Mouse (Mus musculus) forebrain, embryonic 16.5 days (tissue): ENCODE measurements around the gene Gtf2ird1. TPM values are rescaled to one million over a fixed set of nuclear protein-coding genes. Genes with fewer than 3 reads are reported as not detected.
A peak's percentile ranks its signal among the peaks of the same experiment; 100 is the strongest.

Experiments used
- ATAC-seq: fragments of 200-750 bp; cut with Nextera tagmentation; 2 replicates; pipeline ENCODE4 v1.8.0; 2017; ENCODE audit warnings: mild to moderate bottlenecking, moderate library complexity
- H3K27ac ChIP-seq: fragments of 300-500 bp; sonication (generic); 2 replicates; pipeline ENCODE4 v1.5.1; 2014; ENCODE audit warnings: low read length, control low read depth
- H3K27me3 ChIP-seq: fragments of 300-500 bp; sonication (generic); replicated peaks from 2 replicates; pipeline ENCODE4 v1.6.1; 2014; ENCODE audit warnings: low read length; ENCODE audit not compliant: control insufficient read depth, insufficient read depth
- H3K36me3 ChIP-seq: fragments of 300-500 bp; sonication (generic); 2 replicates; pipeline ENCODE4 v1.6.1; 2014; ENCODE audit not compliant: control insufficient read depth, insufficient read depth
- H3K4me1 ChIP-seq: fragments of 300-500 bp; sonication (generic); replicated peaks from 2 replicates; pipeline ENCODE4 v1.6.1; 2014; ENCODE audit warnings: low read length; ENCODE audit not compliant: control insufficient read depth, insufficient read depth
- H3K4me2 ChIP-seq: fragments of 300-500 bp; sonication (generic); 2 replicates; pipeline ENCODE4 v1.6.1; 2014; ENCODE audit warnings: mild to moderate bottlenecking, low read length, control low read depth
- H3K4me3 ChIP-seq: fragments of 300-500 bp; sonication (generic); replicated peaks from 2 replicates; pipeline ENCODE4 v1.5.1; 2014; ENCODE audit warnings: mild to moderate bottlenecking, low read length, control low read depth
- H3K9ac ChIP-seq: fragments of 300-500 bp; sonication (generic); replicated peaks from 2 replicates; pipeline ENCODE4 v1.6.1; 2014; ENCODE audit warnings: low read depth, low read length, control low read depth
- H3K9me3 ChIP-seq: fragments of 300-500 bp; sonication (generic); 2 replicates; pipeline ENCODE4 v1.6.1; 2016; ENCODE audit warnings: low read length; ENCODE audit not compliant: control insufficient read depth
- WGBS: fragments of 180-500 bp; shearing (Covaris S2); extraction: QIAGEN DNeasy Blood & Tissue Kit; methylation state at CpG from one replicate; pipeline ENCODE4 v1.1.7; 2014; 5-methylcytosine and 5-hydroxymethylcytosine counted together
- polyA plus RNA-seq: library from polyadenylated mRNA; unstranded; fragments of >200 nt; fragmentation: Nextera tagmentation; extraction: Ambion mirVana; gene quantifications from 2 replicates; pipeline ENCODE4 v1.2.1, GENCODE M21; 2015

Gene Gtf2ird1
- polyA plus RNA-seq, 1 experiment from 2014 or later: 96.6 TPM

GRCm38 (mm10) chr5:134412341-134412740 lies 44.2 kb downstream of the Gtf2ird1 start:
- Histone ChIP-seq H3K4me3 (no peak overlapping the region), H3K4me1 (no peaks in the 10 kb centered on the region), H3K4me2 (no peak overlapping the region), H3K9ac (no peak overlapping the region), H3K9me3 (no peaks in the 10 kb centered on the region; the same call in 1 of the 2 replicates), H3K27ac (no peak overlapping the region), H3K36me3 (peaks cover 48% of the 10 kb centered on the region), H3K27me3 (no peaks in the 10 kb centered on the region)
- WGBS: 95% methylated on average over 2 of the region's 2 CpGs
- no peak for ATAC-seq

DNA sequence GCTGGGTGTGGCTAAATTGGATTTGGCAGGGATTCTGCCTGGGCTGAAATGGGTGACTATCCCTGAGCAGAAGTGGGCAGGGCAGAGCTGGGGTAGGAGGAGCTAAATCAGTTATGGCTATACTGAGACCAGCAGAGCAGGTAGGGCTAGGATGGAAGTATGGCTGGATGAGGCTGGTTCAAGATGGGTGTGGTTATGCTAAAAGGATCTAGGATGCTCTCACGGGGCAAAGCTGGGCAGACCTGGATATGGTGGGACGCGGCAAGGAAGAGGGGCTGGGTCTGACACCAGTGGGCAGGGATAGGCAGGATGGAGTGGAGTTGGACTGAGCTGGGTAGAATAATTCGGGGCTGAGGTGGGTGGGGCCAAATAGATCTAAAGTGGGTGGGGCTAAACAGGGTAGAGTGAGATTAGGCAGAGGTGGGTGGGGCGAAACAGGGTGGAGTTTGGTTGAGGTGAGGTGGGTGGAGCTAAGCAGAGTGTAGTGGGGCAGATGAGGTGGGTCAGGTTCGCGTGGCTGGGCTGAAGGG lies 46.1 kb downstream of the Gtf2ird1 start:
- no peak overlapping the region for H3K9ac ChIP-seq
- H3K9me3 ChIP-seq: no peaks in the 10 kb centered on the region
- no peak for ATAC-seq
- H3K4me3 ChIP-seq: no peak overlapping the region
- peaks cover 54% of the 10 kb centered on the region for H3K36me3 ChIP-seq
- no peak overlapping the region for H3K4me2 ChIP-seq
- H3K27me3 ChIP-seq: no peaks in the 10 kb centered on the region
- H3K4me1 ChIP-seq: no peaks in the 10 kb centered on the region
- no peak overlapping the region for H3K27ac ChIP-seq
- WGBS: 95% methylated on average over 7 of the region's 7 CpGs

GRCm38 (mm10) chr5:134409606-134410306 lies 46.8 kb downstream of the Gtf2ird1 start:
- ATAC-seq: no peak
- Histone ChIP-seq H3K27me3 (no peaks in the 10 kb centered on the region), H3K4me2 (no peak overlapping the region), H3K36me3 (peaks cover 50% of the 10 kb centered on the region), H3K4me3 (no peak overlapping the region), H3K27ac (no peak overlapping the region), H3K9me3 (no peaks in the 10 kb centered on the region), H3K4me1 (no peaks in the 10 kb centered on the region), H3K9ac (no peak overlapping the region)
- WGBS: 91% methylated on average over 6 of the region's 6 CpGs

GRCm38 (mm10) chr5:134408119-134408518 lies 48.4 kb downstream of the Gtf2ird1 start:
- ATAC-seq: no peak

GRCm38 (mm10) chr5:134401841-134402240 lies 54.7 kb downstream of the Gtf2ird1 start:
- H3K27ac ChIP-seq: no peak overlapping the region
- H3K9me3 ChIP-seq: no peaks in the 10 kb centered on the region
- H3K4me3 ChIP-seq: no peak overlapping the region
- WGBS: 96% methylated on average over 18 of the region's 18 CpGs
- no peaks in the 10 kb centered on the region for H3K4me1 ChIP-seq
- H3K9ac ChIP-seq: no peak overlapping the region
- no peak for ATAC-seq
- H3K4me2 ChIP-seq: no peak overlapping the region
- peaks cover 32% of the 10 kb centered on the region for H3K36me3 ChIP-seq
- H3K27me3 ChIP-seq: no peaks in the 10 kb centered on the region

More at GRCm38 (mm10) chr5:134408119-134408518, 48.4 kb downstream of the Gtf2ird1 start:
- no peak overlapping the region for H3K27ac ChIP-seq
- H3K4me2 ChIP-seq: no peak overlapping the region
- H3K4me1 ChIP-seq: no peaks in the 10 kb centered on the region
- H3K27me3 ChIP-seq: no peaks in the 10 kb centered on the region
- H3K9me3 ChIP-seq: no peaks in the 10 kb centered on the region
- peaks cover 51% of the 10 kb centered on the region for H3K36me3 ChIP-seq
- H3K9ac ChIP-seq: no peak overlapping the region
- H3K4me3 ChIP-seq: no peak overlapping the region
- 90% methylated on average over 5 of the region's 5 CpGs for WGBS

GRCm38 (mm10) chr5:134397434-134398163 lies 58.9 kb downstream of the Gtf2ird1 start:
- Histone ChIP-seq H3K4me3 (no peak overlapping the region), H3K27me3 (no peaks in the 10 kb centered on the region), H3K4me1 (peaks cover 3% of the 10 kb centered on the region; the same call in 1 of the 2 replicates), H3K27ac (no peak overlapping the region), H3K9me3 (no peaks in the 10 kb centered on the region), H3K9ac (no peak overlapping the region), H3K4me2 (no peak overlapping the region), H3K36me3 (peaks cover 13% of the 10 kb centered on the region)
- ATAC-seq: no peak
- WGBS: 95% methylated on average over 15 of the region's 15 CpGs

- Histone ChIP-seq H3K4me3 (no peak overlapping the region), H3K9me3 (no peaks in the 10 kb centered on the region), H3K36me3 (peaks cover 11% of the 10 kb centered on the region), H3K27me3 (no peaks in the 10 kb centered on the region), H3K4me1 (peaks cover 3% of the 10 kb centered on the region; the same call in 1 of the 2 replicates), H3K9ac (no peak overlapping the region), H3K4me2 (no peak overlapping the region), H3K27ac (no peak overlapping the region)
- WGBS: 64% methylated on average over 9 of the region's 9 CpGs
- ATAC-seq: 0 out of 2 replicates have a peak, but pooled peaks have one; percentile 28
These were observed 60.0 kb downstream of the Gtf2ird1 start for GRCm38 (mm10) chr5:134396519-134396918.

GRCm38 (mm10) chr5:134394624-134395023 lies 61.9 kb downstream of the Gtf2ird1 start:
- no peak for ATAC-seq
- H3K4me3 ChIP-seq: no peak overlapping the region
- 62% methylated on average over 10 of the region's 10 CpGs for WGBS
- H3K27ac ChIP-seq: no peak overlapping the region
- H3K4me1 ChIP-seq: peaks cover 3% of the 10 kb centered on the region; the same call in 1 of the 2 replicates
- no peaks in the 10 kb centered on the region for H3K9me3 ChIP-seq
- H3K4me2 ChIP-seq: no peak overlapping the region
- H3K36me3 ChIP-seq: peaks cover 15% of the 10 kb centered on the region
- no peaks in the 10 kb centered on the region for H3K27me3 ChIP-seq
- H3K9ac ChIP-seq: no peak overlapping the region

DNA sequence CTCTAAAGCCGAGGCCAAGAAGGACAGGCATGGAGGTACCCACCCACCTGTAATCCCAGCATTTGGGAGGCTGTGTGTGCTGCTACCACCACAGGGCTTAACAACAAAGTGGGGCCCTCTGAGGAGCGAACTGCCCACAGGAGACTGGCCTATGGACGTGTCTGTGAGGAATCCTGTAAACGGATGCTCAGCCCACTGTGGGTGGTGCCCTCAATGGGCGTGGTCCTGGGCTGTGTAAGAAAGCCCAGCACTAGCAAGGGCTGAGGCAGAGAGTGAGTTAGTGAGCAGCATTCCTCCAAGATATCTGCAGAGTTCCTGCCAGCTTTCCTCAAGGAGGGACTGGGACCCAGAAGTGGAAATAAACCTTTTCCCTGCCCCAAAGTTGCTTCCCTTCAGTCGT lies 62.9 kb downstream of the Gtf2ird1 start:
- ATAC-seq: no peak
- H3K36me3 ChIP-seq: peaks cover 19% of the 10 kb centered on the region
- H3K4me3 ChIP-seq: no peak overlapping the region
- no peaks in the 10 kb centered on the region for H3K9me3 ChIP-seq
- H3K27ac ChIP-seq: no peak overlapping the region
- WGBS: 79% methylated on average over 6 of the region's 6 CpGs
- H3K4me2 ChIP-seq: no peak overlapping the region
- H3K4me1 ChIP-seq: peaks cover 3% of the 10 kb centered on the region; the same call in 1 of the 2 replicates
- H3K27me3 ChIP-seq: no peaks in the 10 kb centered on the region
- H3K9ac ChIP-seq: no peak overlapping the region
